Mouse (Mus musculus) intestine, embryonic 16.5 days (tissue): ENCODE data around the gene Gtf2f1. TPM values are rescaled to one million over a fixed set of nuclear protein-coding genes. Genes with fewer than 3 reads are reported as not detected.

Experiments
- ATAC-seq: fragments of 200-750 bp; cut with Nextera tagmentation; 2 replicates; pipeline ENCODE4 v1.8.0; 2017; ENCODE audit warnings: moderate TSS enrichment, moderate library complexity
- H3K27ac ChIP-seq: fragments of 300-500 bp; sonication (generic); 2 replicates; pipeline ENCODE4 v1.5.1; 2014; ENCODE audit warnings: mild to moderate bottlenecking, low read length
- H3K27me3 ChIP-seq: fragments of 300-500 bp; sonication (generic); replicated peaks from 2 replicates; pipeline ENCODE4 v1.6.1; 2014; ENCODE audit warnings: low read length, control low read depth, mixed read lengths; ENCODE audit not compliant: control insufficient read depth, insufficient read depth
- H3K36me3 ChIP-seq: fragments of 300-500 bp; sonication (generic); 2 replicates; pipeline ENCODE4 v1.6.1; 2014; ENCODE audit warnings: low read length, control low read depth; ENCODE audit not compliant: control insufficient read depth, insufficient read depth
- H3K4me1 ChIP-seq: fragments of 300-500 bp; sonication (generic); 2 replicates; pipeline ENCODE4 v1.6.1; 2014; ENCODE audit warnings: low read length, control low read depth, mixed read lengths; ENCODE audit not compliant: control insufficient read depth, insufficient read depth
- H3K4me2 ChIP-seq: fragments of 300-500 bp; sonication (generic); 2 replicates; pipeline ENCODE4 v1.6.1; 2014; ENCODE audit warnings: low read depth, low read length, control low read depth
- H3K4me3 ChIP-seq: fragments of 300-500 bp; sonication (generic); 2 replicates; pipeline ENCODE4 v1.5.1; 2014; ENCODE audit warnings: mild to moderate bottlenecking, low read length
- H3K9ac ChIP-seq: fragments of 300-500 bp; sonication (generic); 2 replicates; pipeline ENCODE4 v1.6.1; 2014; ENCODE audit warnings: low read depth, low read length
- H3K9me3 ChIP-seq: fragments of 300-500 bp; sonication (generic); 2 replicates; pipeline ENCODE4 v1.6.1; 2016; ENCODE audit warnings: low read length, control low read depth; ENCODE audit not compliant: control insufficient read depth
- WGBS: fragments of 180-500 bp; shearing (Covaris S2); extraction: QIAGEN DNeasy Blood & Tissue Kit; methylation state at CpG from one replicate; pipeline ENCODE4 v1.1.7; 2014; 5-methylcytosine and 5-hydroxymethylcytosine counted together
- polyA plus RNA-seq: library from polyadenylated mRNA; unstranded; fragments of >200 nt; fragmentation: Nextera tagmentation; extraction: Ambion mirVana; gene quantifications from 2 replicates; pipeline ENCODE4 v1.2.1, GENCODE M21; 2015

The Gtf2f1 gene
- polyA plus RNA-seq, 1 experiment from 2014 or later, result 60.9 TPM

- H3K36me3 ChIP-seq, result no peaks in the 10 kb centered on the region
- no peaks in the 10 kb centered on the region for H3K9me3 ChIP-seq
- peak within 1 kb of the TSS; percentile 32 for H3K9ac ChIP-seq
- H3K27ac ChIP-seq, result peak within 1 kb of the TSS; percentile 73
- no peaks in the 10 kb centered on the region for H3K27me3 ChIP-seq
- peak within 1 kb of the TSS; percentile 24; the same call in 1 of the 2 replicates for H3K4me2 ChIP-seq
- no peak within 1 kb of the TSS for H3K4me3 ChIP-seq
- 64% methylated on average over 5 of the region's 5 CpGs for WGBS
- ATAC-seq, result no peak
- H3K4me1 ChIP-seq, result peaks cover 18% of the 10 kb centered on the region
These were observed 29.1 kb downstream of the Gtf2f1 start, which contains the start of gene Acer1 for GRCm38 (mm10) chr17:56982013-56982412. Gene Acer1 (minus strand): TSS chr17:56982126.

DNA sequence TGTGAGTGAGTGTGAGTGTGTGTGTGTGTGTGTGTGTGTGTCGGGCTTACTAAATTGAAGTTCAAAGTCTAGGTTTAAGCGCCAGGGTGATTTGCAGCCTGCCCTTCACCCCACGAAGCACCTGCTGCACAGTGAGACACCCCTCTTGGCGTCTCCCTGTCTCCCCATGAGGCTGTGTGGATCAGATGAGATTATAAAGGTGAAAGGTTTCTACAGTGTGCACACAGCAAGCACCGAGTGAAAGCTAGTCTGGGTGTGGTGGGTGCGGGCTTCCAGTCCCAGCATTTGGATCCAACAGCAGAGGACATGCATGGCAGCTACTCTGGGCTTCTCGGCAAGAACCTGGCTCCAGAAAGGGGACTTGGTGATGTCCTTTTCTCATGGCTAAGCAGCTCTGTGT, 30.0 kb downstream of the Gtf2f1 start:
- Histone ChIP-seq H3K4me3 (no peak overlapping the region), H3K4me1 (peaks cover 26% of the 10 kb centered on the region), H3K27ac (peak overlapping the region; percentile 73), H3K36me3 (no peaks in the 10 kb centered on the region), H3K9me3 (no peaks in the 10 kb centered on the region), H3K4me2 (0 out of 2 replicates have a peak overlapping the region, but pooled peaks have one; percentile 24), H3K9ac (no peak overlapping the region), H3K27me3 (no peaks in the 10 kb centered on the region)
- peak; percentile 84 for ATAC-seq
- WGBS, result 60% methylated on average over 7 of the region's 7 CpGs

GRCm38 (mm10) chr17:56979524-56979923, 31.6 kb downstream of the Gtf2f1 start:
- Histone ChIP-seq H3K4me3 (no peak overlapping the region), H3K4me2 (0 out of 2 replicates have a peak overlapping the region, but pooled peaks have one; percentile 1), H3K27me3 (no peaks in the 10 kb centered on the region), H3K27ac (peak overlapping the region; percentile 55), H3K9ac (peak overlapping the region; percentile 36; the same call in 1 of the 2 replicates), H3K4me1 (peaks cover 28% of the 10 kb centered on the region), H3K36me3 (no peaks in the 10 kb centered on the region), H3K9me3 (no peaks in the 10 kb centered on the region)
- peak; percentile 40; the same call in 1 of the 2 replicates for ATAC-seq
- WGBS, result 18% methylated on average over 6 of the region's 8 CpGs

DNA sequence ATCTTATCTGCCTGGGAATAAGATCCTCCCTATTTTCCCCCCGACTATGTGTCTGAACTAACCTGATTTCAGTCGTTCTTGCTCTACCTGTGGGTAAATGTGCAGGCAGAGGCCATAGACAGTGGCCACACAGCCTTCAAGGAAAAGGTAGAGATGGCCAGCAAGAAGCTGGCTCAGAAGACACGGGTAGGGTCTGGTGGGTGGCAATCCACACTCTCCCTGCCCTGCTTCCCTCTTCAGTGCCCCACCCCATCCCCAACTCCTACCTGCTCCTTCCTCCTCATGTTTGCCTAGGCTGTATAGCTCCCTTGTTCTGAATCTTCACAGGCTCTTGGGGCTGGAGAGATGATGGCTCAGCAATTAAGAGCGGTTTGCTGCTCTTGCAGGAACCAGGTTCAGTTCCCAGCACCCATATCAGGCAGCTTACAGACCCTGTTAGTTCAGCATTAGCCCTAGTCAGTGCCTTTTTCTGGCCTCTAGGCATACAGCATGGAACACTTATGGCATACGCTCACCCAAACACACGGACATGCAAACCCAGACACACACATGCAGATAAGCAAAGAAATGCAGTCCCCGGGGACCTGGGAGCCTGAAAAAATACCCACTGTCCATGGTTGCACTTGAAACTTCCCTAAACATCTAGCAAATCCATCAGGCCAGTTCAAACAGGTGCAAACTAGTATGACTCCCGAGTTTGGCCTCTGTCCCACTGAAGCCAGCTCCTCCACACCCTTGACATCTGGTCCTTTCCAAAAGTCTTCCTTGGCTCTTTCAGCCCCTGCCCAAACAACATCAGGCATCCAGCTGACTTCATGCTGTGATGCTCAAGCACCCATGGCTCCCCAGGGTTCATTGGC, 34.3 kb downstream of the Gtf2f1 start:
- ATAC-seq, result peak; percentile 29
- H3K27me3 ChIP-seq, result no peaks in the 10 kb centered on the region
- no peak overlapping the region for H3K4me2 ChIP-seq
- H3K36me3 ChIP-seq, result no peaks in the 10 kb centered on the region
- peaks cover 26% of the 10 kb centered on the region for H3K4me1 ChIP-seq
- no peaks in the 10 kb centered on the region for H3K9me3 ChIP-seq
- no peak overlapping the region for H3K4me3 ChIP-seq
- H3K9ac ChIP-seq, result peak overlapping the region; percentile 21; the same call in 1 of the 2 replicates
- H3K27ac ChIP-seq, result peak overlapping the region; percentile 76
- WGBS, result 65% methylated on average over 8 of the region's 8 CpGs

- peaks cover 24% of the 10 kb centered on the region for H3K4me1 ChIP-seq
- 74% methylated on average over 3 of the region's 3 CpGs for WGBS
- no peaks in the 10 kb centered on the region for H3K9me3 ChIP-seq
- no peaks in the 10 kb centered on the region for H3K36me3 ChIP-seq
- no peak overlapping the region for H3K27ac ChIP-seq
- no peak overlapping the region for H3K9ac ChIP-seq
- no peak overlapping the region for H3K4me2 ChIP-seq
- no peak overlapping the region for H3K4me3 ChIP-seq
- H3K27me3 ChIP-seq, result no peaks in the 10 kb centered on the region
- ATAC-seq, result no peak
These were observed 35.7 kb downstream of the Gtf2f1 start for GRCm38 (mm10) chr17:56975391-56975790.

DNA sequence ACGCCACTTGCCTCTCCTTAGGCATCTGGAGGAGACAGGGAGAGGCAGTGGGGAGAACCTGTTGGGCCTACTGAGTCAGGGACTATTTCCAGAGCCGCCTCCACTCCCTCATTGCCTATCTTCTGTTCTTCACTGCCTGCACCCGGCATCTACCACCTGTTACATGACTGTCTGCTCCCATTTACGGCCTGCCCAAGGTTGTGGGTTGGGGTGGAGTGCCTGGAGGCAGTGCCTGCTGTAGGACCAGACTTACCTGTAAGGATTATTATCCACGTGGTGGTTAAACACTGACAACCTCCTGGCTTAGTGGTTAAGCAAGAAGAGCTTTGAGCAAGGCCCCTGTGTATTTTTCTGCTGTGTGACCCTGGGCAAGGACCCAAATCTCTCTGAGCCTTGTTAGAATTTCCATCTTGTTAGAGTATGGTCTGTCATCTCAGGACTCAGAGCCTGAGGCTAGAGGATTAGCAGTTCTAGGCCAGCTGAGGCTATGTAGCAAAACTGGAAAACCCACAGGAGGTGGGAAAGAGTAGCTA, 36.3 kb downstream of the Gtf2f1 start:
- H3K4me3 ChIP-seq, result no peak overlapping the region
- H3K36me3 ChIP-seq, result no peaks in the 10 kb centered on the region
- H3K9ac ChIP-seq, result no peak overlapping the region
- H3K4me2 ChIP-seq, result no peak overlapping the region
- WGBS, result 52% methylated on average over 5 of the region's 5 CpGs
- no peaks in the 10 kb centered on the region for H3K9me3 ChIP-seq
- peak; percentile 54 for ATAC-seq
- H3K4me1 ChIP-seq, result peaks cover 24% of the 10 kb centered on the region
- H3K27ac ChIP-seq, result peak overlapping the region; percentile 12; the same call in 1 of the 2 replicates
- no peaks in the 10 kb centered on the region for H3K27me3 ChIP-seq

DNA sequence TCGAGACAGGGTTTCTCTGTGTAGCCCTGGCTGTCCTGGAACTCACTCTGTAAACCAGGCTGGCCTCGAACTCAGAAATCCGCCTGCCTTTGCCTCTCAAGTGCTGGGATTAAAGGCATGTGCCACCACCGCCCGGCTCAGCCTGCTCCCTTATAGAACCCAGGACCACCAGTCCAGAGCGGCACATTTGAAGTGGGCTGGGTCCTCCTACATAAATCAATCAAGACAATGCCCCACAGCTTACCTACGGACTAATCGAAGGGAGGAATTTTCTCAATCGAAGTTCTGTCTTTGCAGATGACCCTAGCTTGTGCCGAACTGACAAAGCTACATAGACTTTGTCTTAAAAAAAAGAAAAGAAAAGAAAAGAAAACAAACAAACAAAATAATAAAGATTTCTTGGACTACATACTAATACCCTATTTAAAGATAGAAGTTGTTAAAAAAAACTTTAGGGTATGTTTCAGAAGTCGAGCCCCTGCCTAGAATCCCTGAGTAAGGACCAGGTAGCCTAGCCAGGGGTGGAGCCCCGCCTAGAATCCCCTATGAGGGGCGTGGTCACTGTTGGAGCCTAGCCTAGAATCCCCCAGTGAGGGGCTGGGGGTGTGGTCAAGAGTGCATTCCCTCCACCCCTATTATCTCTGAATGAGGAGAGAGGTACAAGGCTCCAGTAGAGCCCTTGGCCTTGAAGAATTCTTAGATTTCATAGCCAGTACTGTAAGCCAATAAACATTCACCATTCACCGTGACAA, 37.0 kb downstream of the Gtf2f1 start:
- Histone ChIP-seq H3K4me3 (no peak overlapping the region), H3K27ac (peak overlapping the region; percentile 12; the same call in 1 of the 2 replicates), H3K27me3 (no peaks in the 10 kb centered on the region), H3K9ac (no peak overlapping the region), H3K36me3 (no peaks in the 10 kb centered on the region), H3K9me3 (no peaks in the 10 kb centered on the region), H3K4me2 (no peak overlapping the region), H3K4me1 (peaks cover 23% of the 10 kb centered on the region)
- peak; percentile 2 for ATAC-seq
- 62% methylated on average over 13 of the region's 14 CpGs for WGBS

DNA sequence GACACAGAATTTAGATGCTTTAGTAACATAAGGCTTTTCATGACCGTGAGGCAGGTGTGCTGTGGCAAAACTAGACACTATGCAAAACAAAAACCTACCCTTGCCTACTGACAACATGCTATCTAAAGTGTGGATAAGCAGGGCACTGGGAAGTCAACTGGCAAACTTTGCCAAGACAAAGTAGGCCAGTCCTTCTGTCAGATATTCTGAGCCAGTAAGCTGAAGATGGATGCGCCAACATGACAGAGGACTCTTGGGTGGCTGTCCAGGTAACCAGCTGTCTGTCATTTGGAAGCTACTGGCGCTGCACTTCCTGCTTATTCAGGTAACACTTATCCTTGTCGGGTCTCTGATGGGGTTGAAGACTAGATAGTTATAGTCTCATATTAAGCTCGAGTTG, 41.0 kb downstream of the Gtf2f1 start:
- 69% methylated on average over 5 of the region's 5 CpGs for WGBS

GRCm38 (mm10) chr17:56969321-56969720, 41.8 kb downstream of the Gtf2f1 start:
- 39% methylated on average over 3 of the region's 3 CpGs for WGBS
- no peak for ATAC-seq
- Histone ChIP-seq H3K4me3 (no peak overlapping the region), H3K9ac (no peak overlapping the region), H3K4me1 (0 out of 2 replicates have a peak, but pooled peaks cover under 1% of the 10 kb centered on the region), H3K27me3 (no peaks in the 10 kb centered on the region), H3K36me3 (no peaks in the 10 kb centered on the region), H3K4me2 (no peak overlapping the region), H3K9me3 (no peaks in the 10 kb centered on the region), H3K27ac (no peak overlapping the region)

More for the DNA sequence above, 41.0 kb downstream of the Gtf2f1 start:
- Histone ChIP-seq H3K27me3 (no peaks in the 10 kb centered on the region), H3K27ac (no peak overlapping the region), H3K4me1 (0 out of 2 replicates have a peak, but pooled peaks cover 3% of the 10 kb centered on the region), H3K4me3 (no peak overlapping the region), H3K36me3 (no peaks in the 10 kb centered on the region), H3K4me2 (no peak overlapping the region), H3K9ac (no peak overlapping the region), H3K9me3 (no peaks in the 10 kb centered on the region)
- ATAC-seq, result no peak
